Mouse (Mus musculus): Measurements from ENCODE around the gene Ptger1. TPM values are rescaled to one million over a fixed set of nuclear protein-coding genes. Genes with fewer than 3 reads are reported as not detected.

Ptger1 gene
- polyA plus RNA-seq, 1 experiment from 2014 or later = 0.27 TPM

- peaks cover 31% of the 10 kb centered on the region for H3K36me3 ChIP-seq (replicated peaks; ENCODE audit: control insufficient read depth, insufficient read depth, low read depth, low read length)
- H3K9me3 ChIP-seq (replicated peaks; ENCODE audit: control insufficient read depth, low read length) = no peaks in the 10 kb centered on the region
Observed at GRCm38 (mm10) chr8:83719048-83719447, 52.6 kb downstream of the Ptger1 start.

GRCm38 (mm10) chr8:83719693-83720092 is 53.2 kb downstream of the Ptger1 start:
- DNase-seq (ENCODE audit: low spot score) = no peak
- H3K27me3 ChIP-seq (ENCODE audit: control insufficient read depth, insufficient read depth, low read length) = no peaks in the 10 kb centered on the region
- H3K4me1 ChIP-seq (ENCODE audit: control insufficient read depth, insufficient read depth, low read length) = no peaks in the 10 kb centered on the region; the same call in 1 of the 2 replicates
- no peak overlapping the region for H3K4me2 ChIP-seq (ENCODE audit: low read depth, low read length)
- peaks cover 31% of the 10 kb centered on the region for H3K36me3 ChIP-seq (replicated peaks; ENCODE audit: control insufficient read depth, insufficient read depth, low read depth, low read length)
- ATAC-seq (replicated peaks; ENCODE audit: insufficient number of reproducible peaks, low FRiP score, low TSS enrichment, low read depth) = no peak
- 82% methylated on average over 2 of the region's 2 CpGs for WGBS
- H3K27ac ChIP-seq (replicated peaks; ENCODE audit: low read depth, low read length) = no peak overlapping the region
- no peaks in the 10 kb centered on the region for H3K9me3 ChIP-seq (replicated peaks; ENCODE audit: control insufficient read depth, low read length)
- H3K4me3 ChIP-seq (ENCODE audit: low read depth, low read length) = no peak overlapping the region
- no peak overlapping the region for H3K9ac ChIP-seq (replicated peaks; ENCODE audit: low read length)

More at GRCm38 (mm10) chr8:83719048-83719447, 52.6 kb downstream of the Ptger1 start:
- no peak overlapping the region for H3K27ac ChIP-seq (replicated peaks; ENCODE audit: low read depth, low read length)
- H3K4me3 ChIP-seq (ENCODE audit: low read depth, low read length) = no peak overlapping the region
- WGBS = 84% methylated on average over 2 of the region's 2 CpGs
- no peaks in the 10 kb centered on the region; the same call in 1 of the 2 replicates for H3K4me1 ChIP-seq (ENCODE audit: control insufficient read depth, insufficient read depth, low read length)
- DNase-seq (ENCODE audit: low spot score) (no peak), ATAC-seq (replicated peaks; ENCODE audit: insufficient number of reproducible peaks, low FRiP score, low TSS enrichment, low read depth) (no peak)
- no peaks in the 10 kb centered on the region for H3K27me3 ChIP-seq (ENCODE audit: control insufficient read depth, insufficient read depth, low read length)
- no peak overlapping the region for H3K4me2 ChIP-seq (ENCODE audit: low read depth, low read length)
- H3K9ac ChIP-seq (replicated peaks; ENCODE audit: low read length) = no peak overlapping the region

- H3K4me3 ChIP-seq (ENCODE audit: low read depth, low read length) = no peak overlapping the region
- peaks cover 34% of the 10 kb centered on the region for H3K36me3 ChIP-seq (replicated peaks; ENCODE audit: control insufficient read depth, insufficient read depth, low read depth, low read length)
- no peaks in the 10 kb centered on the region for H3K27me3 ChIP-seq (ENCODE audit: control insufficient read depth, insufficient read depth, low read length)
- no peak overlapping the region for H3K27ac ChIP-seq (replicated peaks; ENCODE audit: low read depth, low read length)
- no peak overlapping the region for H3K9ac ChIP-seq (replicated peaks; ENCODE audit: low read length)
- DNase-seq (ENCODE audit: low spot score) (no peak), ATAC-seq (replicated peaks; ENCODE audit: insufficient number of reproducible peaks, low FRiP score, low TSS enrichment, low read depth) (no peak)
- H3K9me3 ChIP-seq (replicated peaks; ENCODE audit: control insufficient read depth, low read length) = no peaks in the 10 kb centered on the region
- 91% methylated on average over 25 of the region's 25 CpGs for WGBS
- H3K4me2 ChIP-seq (ENCODE audit: low read depth, low read length) = no peak overlapping the region
- no peaks in the 10 kb centered on the region; the same call in 1 of the 2 replicates for H3K4me1 ChIP-seq (ENCODE audit: control insufficient read depth, insufficient read depth, low read length)
Observed at GRCm38 (mm10) chr8:83721405-83722025, 55.0 kb downstream of the Ptger1 start.

Other genes with a start within 250 kb of the Ptger1 start
- 137 and 163 TPM in 2 replicates for gene Scoc, start 208.3 kb upstream of the Ptger1 start, polyA plus RNA-seq (2014; fragmentation: Nextera tagmentation; extraction: Ambion mirVana)
- not detected in 2 replicates for gene Olfr370, start 130.9 kb upstream of the Ptger1 start, polyA plus RNA-seq (2014; fragmentation: Nextera tagmentation; extraction: Ambion mirVana)
- gene Ndufb7, start 100.0 kb upstream of the Ptger1 start, polyA plus RNA-seq (2014; fragmentation: Nextera tagmentation; extraction: Ambion mirVana) = 327 and 351 TPM in 2 replicates
- gene Tecr, start 58.7 kb upstream of the Ptger1 start, polyA plus RNA-seq (2014; fragmentation: Nextera tagmentation; extraction: Ambion mirVana) = 667 and 692 TPM in 2 replicates
- gene Dnajb1, start 58.5 kb upstream of the Ptger1 start, polyA plus RNA-seq (2014; fragmentation: Nextera tagmentation; extraction: Ambion mirVana) = 54.4 and 61.4 TPM in 2 replicates
- 169 and 177 TPM in 2 replicates for gene Gipc1, start 14.0 kb upstream of the Ptger1 start, polyA plus RNA-seq (2014; fragmentation: Nextera tagmentation; extraction: Ambion mirVana)
- gene Pkn1, start 32.5 kb downstream of the Ptger1 start, polyA plus RNA-seq (2014; fragmentation: Nextera tagmentation; extraction: Ambion mirVana) = 20.6 and 21.5 TPM in 2 replicates
- 191 and 195 TPM in 2 replicates for gene Ddx39, start 48.5 kb downstream of the Ptger1 start, polyA plus RNA-seq (2014; fragmentation: Nextera tagmentation; extraction: Ambion mirVana)
- gene Adgre5, start 74.6 kb downstream of the Ptger1 start, polyA plus RNA-seq (2014; fragmentation: Nextera tagmentation; extraction: Ambion mirVana) = 19.0 and 22.1 TPM in 2 replicates
- gene Adgrl1, start 233.4 kb downstream of the Ptger1 start, polyA plus RNA-seq (2014; fragmentation: Nextera tagmentation; extraction: Ambion mirVana) = 18.3 and 20.5 TPM in 2 replicates

Data from embryonic facial prominence, embryonic 11.5 days (tissue).